Comparison of ENCODE assay signal across 8 mouse cellular contexts in the genomic region with DNA sequence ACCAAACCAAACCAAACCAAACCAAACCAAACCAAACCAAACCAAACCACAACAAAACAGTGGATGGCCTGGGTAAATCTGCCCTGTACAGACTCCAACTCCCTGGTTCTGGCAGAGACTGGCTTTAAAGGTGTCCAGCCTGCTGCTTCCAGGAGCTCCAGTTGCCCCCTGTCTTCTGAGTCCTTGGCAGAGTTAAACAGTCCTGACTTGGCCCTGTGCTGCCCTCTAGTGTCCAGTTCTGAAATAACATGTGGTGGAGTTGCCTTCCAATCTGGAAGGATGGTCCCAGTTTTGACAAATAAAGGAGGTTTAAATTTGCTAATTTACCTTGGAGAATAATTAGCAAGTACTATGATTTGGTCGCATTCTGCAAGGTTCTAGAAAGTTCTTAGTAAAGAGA.
DNase-seq lines count a peak whose midpoint lies in the region; ATAC-seq and TF ChIP-seq lines count a peak whose summit lies in the region.

No protein-coding gene starts in this region.

- no peak overlapping the region for H3K27ac ChIP-seq in liver, embryonic 12.5 days
- H3K27ac ChIP-seq in intestine, postnatal 0 days (ENCODE audit: low read depth, low read length) = no peak overlapping the region

- intact Hi-C loops in left cerebral cortex, postnatal 36 days (cut with DNase I) = loop anchor here (1.0 kb wide), 1 partner anchor 64 kb away; no protein-coding TSS in a partner anchor

- peak; percentile 69 for DNase-seq in liver
- peak; percentile 88 for DNase-seq in embryo, embryonic 10 days (ENCODE audit: low spot score)
- peak; percentile 58 for DNase-seq in gastrocnemius, postnatal 25 days
- peak; percentile 55 to 78 for DNase-seq in left cerebral cortex, postnatal 36 days (ENCODE audit: low spot score in 2 of 2)
- DNase-seq in spleen, postnatal 36 days (ENCODE audit: low spot score in 2 of 2) = peak; percentile 53 to 64

- no peaks in the 10 kb centered on the region for H3K27me3 ChIP-seq in liver, embryonic 12.5 days (replicated peaks)
- no peaks in the 10 kb centered on the region for H3K27me3 ChIP-seq in intestine, postnatal 0 days (replicated peaks; ENCODE audit: control insufficient read depth, insufficient read depth, low read length)

- no peak overlapping the region for H3K4me3 ChIP-seq in liver, embryonic 12.5 days
- H3K4me3 ChIP-seq in intestine, postnatal 0 days (ENCODE audit: low read depth, low read length) = no peak overlapping the region

- H3K36me3 ChIP-seq in liver, embryonic 12.5 days = no peaks in the 10 kb centered on the region
- no peaks in the 10 kb centered on the region for H3K36me3 ChIP-seq in intestine, postnatal 0 days (ENCODE audit: control insufficient read depth, insufficient read depth)

- no peaks in the 10 kb centered on the region for H3K9me3 ChIP-seq in liver, embryonic 12.5 days (replicated peaks)
- no peaks in the 10 kb centered on the region for H3K9me3 ChIP-seq in intestine, postnatal 0 days (ENCODE audit: control insufficient read depth)

- H3K9ac ChIP-seq in liver, embryonic 12.5 days = no peak overlapping the region
- no peak overlapping the region for H3K9ac ChIP-seq in intestine, postnatal 0 days (ENCODE audit: low read depth, low read length)

- peak; percentile 97 for TF ChIP-seq CTCF in intestine, postnatal 0 days (IDR thresholded peaks at IDR 0.05; ENCODE audit: low read depth)

- ATAC-seq in liver, embryonic 12.5 days = no peak
- ATAC-seq in intestine, postnatal 0 days = no peak
- peak; percentile 52; the same call in 1 of the 2 replicates for ATAC-seq in monocyte, adult 5-6 weeks (replicated peaks; ENCODE audit: insufficient number of reproducible peaks, low FRiP score, low TSS enrichment, poor library complexity, severe bottlenecking)

- 0 out of 2 replicates have a peak, but pooled peaks cover 6% of the 10 kb centered on the region for H3K4me1 ChIP-seq in liver, embryonic 12.5 days
- no peaks in the 10 kb centered on the region for H3K4me1 ChIP-seq in intestine, postnatal 0 days (replicated peaks; ENCODE audit: control insufficient read depth, insufficient read depth, low read length)

- H3K4me2 ChIP-seq in liver, embryonic 12.5 days = no peak overlapping the region
- H3K4me2 ChIP-seq in intestine, postnatal 0 days (replicated peaks; ENCODE audit: low read depth) = no peak overlapping the region

- 0% methylated on average over 1 of the region's 1 CpGs for WGBS in liver, embryonic 12.5 days (ENCODE audit: insufficient replicate concordance)
- 3% methylated on average over 1 of the region's 1 CpGs for WGBS in intestine, postnatal 0 days
